Mouse (Mus musculus) liver, embryonic 14.5 days (tissue): ENCODE measurements around the gene Ttll3.

ENCODE experiments used
- CTCF ChIP-seq: IDR thresholded peaks from 2 replicates; pipeline ENCODE4 v1.5.1; 2016; ENCODE audit warnings: antibody characterized with exemption, low read depth, control low read depth
- EP300 ChIP-seq: IDR thresholded peaks from 2 replicates; pipeline ENCODE4 v1.6.1; 2016; ENCODE audit warnings: antibody characterized with exemption, low read depth

- TF ChIP-seq CTCF (no peak), EP300 (no peak)
Observed at GRCm38 (mm10) chr6:113346897-113347296, 42.2 kb upstream of the Ttll3 start.
